Mouse (Mus musculus) embryonic fibroblast, embryonic 13.5 days (primary cell): ENCODE measurements around the gene Lamtor2. TPM values are rescaled to one million over a fixed set of nuclear protein-coding genes. Genes with fewer than 3 reads are reported as not detected.
"Not testable (repeated sequence)": the region's sequence is repeated elsewhere in the genome, so short reads cannot be mapped to it uniquely, and the experiment has no call there.

Experiments used
- H3K27ac ChIP-seq: 2 replicates; pipeline ENCODE4 v1.5.1; 2012; ENCODE audit warnings: low read length, control low read depth, inconsistent platforms; ENCODE audit not compliant: insufficient read depth
- H3K4me1 ChIP-seq: 2 replicates; pipeline ENCODE4 v1.6.1; 2011; ENCODE audit warnings: low read length; ENCODE audit not compliant: control insufficient read depth, insufficient read depth
- H3K4me3 ChIP-seq: 2 replicates; pipeline ENCODE4 v1.5.1; 2011; ENCODE audit warnings: mild to moderate bottlenecking, control low read depth, low read length; ENCODE audit not compliant: insufficient read depth
- CTCF ChIP-seq: IDR thresholded peaks from 2 replicates; pipeline ENCODE4 v1.5.1; 2011; ENCODE audit warnings: mild to moderate bottlenecking, control low read depth, low read length, moderate library complexity, borderline replicate concordance; ENCODE audit not compliant: insufficient read depth
- POLR2A ChIP-seq: IDR thresholded peaks from 2 replicates; pipeline ENCODE4 v1.6.1; 2011; ENCODE audit warnings: low read depth, mild to moderate bottlenecking, control low read depth, low read length, moderate library complexity
- polyA plus RNA-seq: library from polyadenylated mRNA; stranded (reverse); fragments of >200 nt; gene quantifications from 2 replicates; pipeline ENCODE4 v1.2.4, GENCODE M21; 2011; ENCODE audit warnings: low read depth; ENCODE audit not compliant: missing spikeins, insufficient read length

The Lamtor2 gene
- polyA plus RNA-seq, 1 experiment: 74.4 TPM

DNA sequence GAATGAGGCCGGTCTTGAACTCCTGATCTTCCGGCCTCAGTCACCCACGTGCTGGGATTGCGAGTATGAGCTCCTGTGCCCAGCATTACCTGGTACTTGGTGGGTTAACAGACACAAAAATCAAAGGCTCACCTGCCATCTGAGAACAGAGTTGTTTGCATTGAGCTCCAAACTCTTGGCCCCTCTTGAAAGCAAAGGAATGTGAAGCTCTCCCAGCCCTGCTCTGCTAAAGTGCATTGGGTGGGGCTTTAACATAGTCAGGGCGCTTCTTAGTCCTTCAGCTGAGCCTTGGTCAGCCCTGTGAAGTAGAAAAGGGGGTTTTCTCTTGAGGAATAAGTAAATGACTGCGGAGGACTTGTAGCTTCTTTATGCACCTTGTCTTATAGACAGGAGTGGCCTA, 32.9 kb upstream of the Lamtor2 start:
- no peak overlapping the region for H3K4me3 ChIP-seq
- no peak overlapping the region for H3K27ac ChIP-seq
- H3K4me1 ChIP-seq: 0 out of 2 replicates have a peak, but pooled peaks cover 3% of the 10 kb centered on the region
- TF ChIP-seq POLR2A (no peak), CTCF (no peak)

DNA sequence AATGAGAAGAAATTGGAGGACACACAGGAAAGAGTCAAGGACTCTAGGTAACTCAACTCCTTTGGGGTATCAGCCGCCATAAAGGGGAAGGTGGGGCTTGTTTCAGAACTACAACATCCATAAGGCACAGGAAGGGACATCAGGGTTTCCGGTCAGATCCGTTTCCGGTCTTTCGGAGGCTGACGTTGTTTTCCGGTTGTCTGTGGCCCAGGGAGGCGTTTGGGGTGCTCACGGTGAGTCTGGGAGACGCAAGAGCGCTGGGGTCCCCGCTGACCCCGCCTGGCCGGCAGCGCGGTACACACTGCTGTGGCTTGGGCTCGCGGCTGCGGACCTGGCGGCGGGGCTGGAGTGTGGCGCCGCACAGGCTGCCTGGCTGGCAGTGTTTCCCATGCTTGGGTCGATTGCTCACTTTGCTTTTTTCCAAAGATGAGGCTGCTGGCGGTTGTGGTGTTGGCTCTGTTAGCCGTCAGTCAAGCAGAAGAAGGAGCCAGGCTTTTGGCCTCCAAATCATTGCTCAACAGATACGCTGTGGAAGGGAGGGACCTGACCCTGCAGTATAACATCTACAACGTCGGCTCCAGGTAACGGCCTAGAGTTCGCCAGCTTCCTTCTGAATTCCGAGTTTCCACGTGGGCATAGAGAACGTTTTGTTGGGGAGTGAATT, 26.7 kb upstream of the Lamtor2 start:
- Histone ChIP-seq H3K27ac (no peak overlapping the region), H3K4me1 (0 out of 2 replicates have a peak, but pooled peaks cover 3% of the 10 kb centered on the region), H3K4me3 (peak overlapping the region; percentile 98)
- TF ChIP-seq POLR2A (peak; percentile 85), CTCF (no peak)

DNA sequence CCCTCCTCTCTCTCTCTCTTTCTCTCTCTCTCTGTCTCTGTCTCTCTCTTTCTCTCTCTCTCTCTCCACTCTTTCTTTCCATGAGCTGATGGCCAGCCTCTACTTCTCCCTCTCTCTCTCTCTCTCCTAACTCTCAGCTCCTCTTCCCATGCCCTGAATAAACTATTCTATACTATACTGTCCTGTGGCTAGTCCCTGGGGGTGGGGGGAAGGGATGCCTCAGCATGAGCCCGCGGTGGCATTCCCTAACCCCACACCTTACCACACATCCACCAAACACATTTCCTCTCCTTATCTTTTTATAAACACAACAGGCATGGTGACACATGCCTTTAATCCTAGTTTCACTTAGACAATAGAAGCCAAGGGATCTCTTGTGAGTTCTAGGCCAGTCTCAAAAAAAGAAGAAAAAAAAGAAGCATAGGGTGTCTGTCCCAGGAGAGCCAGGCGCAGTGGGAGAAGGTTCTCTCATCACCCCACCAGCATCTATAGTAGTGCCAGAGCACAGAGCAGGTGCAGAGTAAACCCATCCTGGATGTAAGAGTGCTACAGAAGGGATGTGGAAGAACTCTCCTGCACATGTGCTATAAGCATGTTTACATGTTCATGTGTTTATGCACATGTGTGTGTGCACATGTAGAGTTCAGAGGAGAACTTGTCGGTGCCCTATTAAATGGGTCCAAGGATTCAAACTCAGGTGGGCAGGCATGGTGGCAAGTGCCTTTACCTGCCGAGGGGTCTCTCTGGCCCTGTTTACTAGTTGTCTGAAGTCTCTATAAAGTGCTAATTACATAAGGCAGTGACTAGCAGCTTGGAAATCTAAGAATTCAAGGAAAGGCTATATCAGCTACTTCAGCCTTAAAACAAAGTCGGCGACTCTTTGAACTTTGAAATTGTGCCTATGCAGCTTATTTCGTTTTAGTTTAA, 25.9 kb upstream of the Lamtor2 start:
- Histone ChIP-seq H3K4me3 (peak overlapping the region; percentile 98), H3K4me1 (0 out of 2 replicates have a peak, but pooled peaks cover 3% of the 10 kb centered on the region), H3K27ac (no peak overlapping the region)
- TF ChIP-seq POLR2A (no peak), CTCF (no peak)

DNA sequence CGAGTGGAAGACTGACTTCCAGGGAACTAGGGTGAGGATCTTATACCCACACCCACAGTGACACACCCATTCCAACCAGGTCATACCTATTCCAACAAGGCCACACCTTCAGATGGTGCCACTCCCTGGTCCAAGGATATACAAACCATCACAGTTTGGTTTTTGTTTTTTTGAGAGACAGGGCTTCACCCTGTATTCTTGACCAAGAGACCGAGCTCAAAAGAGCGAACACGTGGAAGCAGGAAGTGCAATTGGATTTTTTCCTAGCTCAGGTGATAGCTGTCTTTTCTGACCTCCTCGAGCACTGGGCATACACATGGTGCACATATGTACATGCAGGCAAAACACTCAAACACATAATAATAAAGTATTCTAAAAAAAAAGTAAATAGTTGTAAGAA, 25.0 kb upstream of the Lamtor2 start:
- not testable (repeated sequence) for H3K27ac ChIP-seq, H3K4me1 ChIP-seq, H3K4me3 ChIP-seq

DNA sequence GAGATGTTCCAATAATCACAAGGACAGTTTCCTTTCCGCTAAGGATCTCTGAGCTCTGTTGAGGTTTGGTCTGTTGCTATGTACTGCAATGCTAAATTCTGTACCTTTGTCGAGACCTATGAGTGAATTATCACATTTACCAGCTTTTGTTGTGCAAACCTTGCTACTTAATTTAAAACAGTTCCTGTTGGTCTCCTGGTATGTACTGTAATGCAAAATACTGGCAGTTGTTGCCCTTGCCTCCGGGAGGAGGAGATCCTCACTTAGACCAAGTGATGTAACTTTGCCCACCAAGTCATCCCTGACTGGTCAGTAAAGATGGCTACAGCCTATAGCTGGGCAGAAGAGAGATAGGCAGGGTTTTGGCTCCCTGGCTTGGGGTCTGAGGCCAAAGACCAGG, 22.7 kb upstream of the Lamtor2 start, which contains the start of gene Ssr2:
Gene Ssr2 (plus strand): TSS at position 337 of the 400 bp plus-strand sequence.
- TF ChIP-seq POLR2A (no peak), CTCF (no peak)
- Histone ChIP-seq H3K4me1 (no peaks in the 10 kb centered on the region), H3K27ac (no peak within 1 kb of the TSS), H3K4me3 (no peak within 1 kb of the TSS)

DNA sequence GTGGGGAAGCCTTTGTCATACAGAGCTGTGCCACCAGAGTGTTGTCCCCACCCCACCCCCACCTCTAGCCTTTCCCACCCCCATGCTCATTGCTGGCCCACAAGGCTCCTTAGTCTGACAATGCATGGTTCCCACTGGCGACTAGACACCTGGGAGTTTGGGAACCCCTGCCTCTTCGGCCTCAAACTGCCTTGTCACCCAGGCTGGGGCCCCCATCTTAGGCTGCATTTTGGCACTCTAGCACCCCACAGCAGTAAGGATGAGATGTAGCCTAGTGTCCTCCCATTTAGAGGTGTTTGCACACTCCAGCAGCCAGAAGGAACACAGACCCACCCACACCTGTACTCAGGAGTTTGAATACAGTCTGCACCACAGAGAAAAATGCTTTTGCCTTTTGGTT, 20.9 kb upstream of the Lamtor2 start:
- TF ChIP-seq POLR2A (no peak), CTCF (no peak)

DNA sequence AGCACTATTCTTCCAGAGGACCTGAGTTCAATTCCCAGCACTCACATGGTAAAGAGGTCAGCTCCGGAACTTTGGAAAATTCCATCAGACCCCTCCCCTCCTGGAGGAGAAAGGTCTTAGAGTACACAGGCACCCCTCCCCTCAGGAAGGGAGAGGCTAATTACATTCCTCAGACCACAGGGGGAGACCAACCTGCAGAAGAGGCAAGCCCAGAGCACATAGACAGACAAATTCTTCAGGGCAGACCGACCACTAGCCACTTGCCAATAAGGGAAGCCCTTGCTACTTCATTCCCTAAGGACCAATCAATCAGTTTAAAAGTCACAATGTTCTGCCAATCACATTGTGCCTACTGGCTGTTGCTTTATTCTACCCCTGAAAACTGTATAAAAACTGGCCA, 20.0 kb upstream of the Lamtor2 start:
- no peaks in the 10 kb centered on the region for H3K4me1 ChIP-seq
- TF ChIP-seq POLR2A (no peak), CTCF (no peak)
- H3K27ac ChIP-seq: no peak overlapping the region
- H3K4me3 ChIP-seq: no peak overlapping the region

More for the DNA sequence above, 20.9 kb upstream of the Lamtor2 start:
- no peak overlapping the region for H3K4me3 ChIP-seq
- no peaks in the 10 kb centered on the region for H3K4me1 ChIP-seq
- H3K27ac ChIP-seq: no peak overlapping the region

DNA sequence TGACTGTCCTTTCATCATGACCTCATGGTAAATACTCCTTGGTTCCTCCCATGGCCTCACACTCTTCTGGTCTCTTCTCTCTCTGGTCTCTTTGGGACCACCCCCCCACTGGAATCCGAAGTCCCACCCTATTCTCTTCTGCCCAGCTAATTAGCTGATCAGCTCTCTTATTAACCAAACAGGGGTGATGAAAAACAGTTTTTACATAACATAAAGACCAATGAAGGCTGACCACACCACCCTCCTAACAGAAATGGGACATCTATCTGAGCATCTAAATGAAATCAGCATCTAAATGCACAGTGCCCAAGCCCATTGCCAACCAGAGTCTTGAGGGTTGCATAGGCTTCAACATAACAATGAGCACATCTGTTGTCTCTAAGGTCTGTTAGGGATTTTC, 19.0 kb upstream of the Lamtor2 start:
- no peak for TF ChIP-seq CTCF
- no peak for TF ChIP-seq POLR2A

DNA sequence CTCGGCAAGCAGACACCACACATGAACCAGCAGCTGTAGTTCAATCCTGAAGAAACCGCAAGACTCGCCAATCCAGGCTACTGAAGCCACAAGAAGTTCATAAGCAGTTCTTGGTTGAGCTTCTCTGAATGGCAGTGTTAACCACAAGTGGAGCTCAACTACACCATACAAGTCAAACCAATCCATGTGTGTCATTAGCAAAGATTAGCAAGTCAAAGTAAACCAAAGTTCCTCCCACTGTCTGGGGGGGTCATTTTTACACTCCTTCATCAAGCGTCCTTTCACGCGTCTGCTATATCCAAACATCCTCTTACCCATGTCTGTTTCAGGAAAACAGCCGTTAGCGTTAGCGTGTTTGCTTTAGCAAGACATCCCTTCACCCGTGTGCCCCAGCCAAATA, 17.5 kb upstream of the Lamtor2 start:
- TF ChIP-seq CTCF (no peak), POLR2A (no peak)
- H3K27ac ChIP-seq: no peak overlapping the region
- H3K4me1 ChIP-seq: no peaks in the 10 kb centered on the region
- no peak overlapping the region for H3K4me3 ChIP-seq

More for the DNA sequence above, 19.0 kb upstream of the Lamtor2 start:
- no peak overlapping the region for H3K27ac ChIP-seq
- H3K4me3 ChIP-seq: no peak overlapping the region
- no peaks in the 10 kb centered on the region for H3K4me1 ChIP-seq

DNA sequence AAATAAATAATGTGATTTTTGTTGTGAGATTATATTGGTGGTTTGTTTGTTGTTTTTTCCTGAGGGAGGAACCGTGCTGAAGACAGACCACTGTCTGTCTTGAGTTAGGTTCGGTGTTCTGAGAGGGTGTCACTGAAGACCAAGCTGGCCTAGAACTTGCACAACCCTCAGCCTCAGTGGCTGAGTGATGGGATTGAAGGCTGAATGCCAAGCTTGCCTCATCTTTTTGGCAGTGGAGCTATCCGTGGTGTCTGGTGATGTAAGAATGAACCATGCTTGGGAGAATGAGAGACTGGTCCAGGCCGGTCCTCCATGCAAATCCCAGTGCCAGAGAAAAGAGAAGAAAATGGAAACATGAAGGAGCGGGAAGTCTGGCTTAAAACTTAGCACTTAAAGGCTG, 16.8 kb upstream of the Lamtor2 start:
- H3K27ac ChIP-seq: no peak overlapping the region
- no peaks in the 10 kb centered on the region for H3K4me1 ChIP-seq
- no peak overlapping the region for H3K4me3 ChIP-seq
- TF ChIP-seq POLR2A: no peak
- no peak for TF ChIP-seq CTCF
